Mouse (Mus musculus) heart, embryonic 10.5 days (tissue): Measurements from ENCODE around the gene Zfp595. TPM values are rescaled to one million over a fixed set of nuclear protein-coding genes. Genes with fewer than 3 reads are reported as not detected.
"Not testable (repeated sequence)": the region's sequence is repeated elsewhere in the genome, so short reads cannot be mapped to it uniquely, and the experiment has no call there.

Experiments used
- DNase-seq: peaks from one replicate; pipeline ENCODE4 v3.0.0-alpha.2; 2017; ENCODE audit warnings: low spot score
- H3K27ac ChIP-seq: fragments of 300-500 bp; sonication (generic); 2 replicates; pipeline ENCODE4 v1.5.1; 2016; ENCODE audit warnings: mild to moderate bottlenecking
- H3K27me3 ChIP-seq: fragments of 300-500 bp; sonication (generic); 2 replicates; pipeline ENCODE4 v1.6.1; 2016; ENCODE audit warnings: mild to moderate bottlenecking; ENCODE audit not compliant: poor library complexity, insufficient read depth, severe bottlenecking
- H3K36me3 ChIP-seq: fragments of 300-500 bp; sonication (generic); 2 replicates; pipeline ENCODE4 v1.6.1; 2016; ENCODE audit warnings: mild to moderate bottlenecking, moderate library complexity
- H3K4me1 ChIP-seq: fragments of 300-500 bp; sonication (generic); 2 replicates; pipeline ENCODE4 v1.6.1; 2016; ENCODE audit warnings: mild to moderate bottlenecking
- H3K4me3 ChIP-seq: fragments of 300-500 bp; sonication (generic); 2 replicates; pipeline ENCODE4 v1.5.1; 2016; ENCODE audit warnings: mild to moderate bottlenecking, moderate library complexity
- H3K9me3 ChIP-seq: fragments of 300-500 bp; sonication (generic); 2 replicates; pipeline ENCODE4 v1.6.1; 2016; ENCODE audit warnings: mild to moderate bottlenecking, moderate library complexity
- WGBS: fragments of 180-500 bp; shearing (Covaris S2); methylation state at CpG from one replicate; pipeline ENCODE4 v1.1.7; 2016; 5-methylcytosine and 5-hydroxymethylcytosine counted together
- polyA plus RNA-seq: library from polyadenylated mRNA; unstranded; fragments of >200 nt; fragmentation: Nextera tagmentation; extraction: Ambion mirVana; gene quantifications from 2 replicates; pipeline ENCODE4 v1.2.1, GENCODE M21; 2016

Zfp595 gene
- 1.5 and 2.6 TPM in 2 replicates for polyA plus RNA-seq

- DNase-seq: peak; percentile 91
- WGBS: 17% methylated on average over 17 of the region's 17 CpGs
- Histone ChIP-seq H3K27ac (peak within 1 kb of the TSS; percentile 83), H3K27me3 (no peaks in the 10 kb centered on the region), H3K4me3 (peak within 1 kb of the TSS; percentile 64), H3K4me1 (peaks cover 6% of the 10 kb centered on the region; the same call in 1 of the 2 replicates), H3K9me3 (no peaks in the 10 kb centered on the region), H3K36me3 (no peaks in the 10 kb centered on the region)
These were observed at the start of gene Zfp595 for GRCm38 (mm10) chr13:67332019-67332724. TSS of gene Zfp595 (minus strand) at chr13:67332570.

GRCm38 (mm10) chr13:67376255-67376654 lies 43.9 kb upstream of the Zfp595 start:
- H3K27me3 ChIP-seq, H3K4me1 ChIP-seq, H3K27ac ChIP-seq, H3K9me3 ChIP-seq, H3K36me3 ChIP-seq, H3K4me3 ChIP-seq, DNase-seq: not testable (repeated sequence)
- WGBS: 71% methylated on average over 3 of the region's 3 CpGs

GRCm38 (mm10) chr13:67375050-67375911 lies 42.9 kb upstream of the Zfp595 start, which contains the start of the genes Gm28041 and Zfp456:
TSS of gene Gm28041 (minus strand) at chr13:67375733.
TSS of gene Zfp456 (minus strand) at chr13:67375810.
- not testable (repeated sequence) for H3K9me3 ChIP-seq, H3K36me3 ChIP-seq, H3K4me1 ChIP-seq, H3K27me3 ChIP-seq
- Histone ChIP-seq H3K4me3 (peak within 1 kb of the TSS; percentile 63), H3K27ac (peak within 1 kb of the TSS; percentile 64; the same call in 1 of the 2 replicates)
- DNase-seq: peak; percentile 92
- 10% methylated on average over 14 of the region's 15 CpGs for WGBS

GRCm38 (mm10) chr13:67360131-67360744 lies 27.9 kb upstream of the Zfp595 start, which contains the start of the genes Gm28044 and Zfp953:
TSS of gene Gm28044 (minus strand) at chr13:67360536.
TSS of gene Zfp953 (minus strand) at chr13:67360605.
- peak; percentile 93 for DNase-seq
- no peaks in the 10 kb centered on the region for H3K36me3 ChIP-seq
- H3K27ac ChIP-seq: peak within 1 kb of the TSS; percentile 90
- no peaks in the 10 kb centered on the region for H3K27me3 ChIP-seq
- no peaks in the 10 kb centered on the region; the same call in 1 of the 2 replicates for H3K4me1 ChIP-seq
- H3K4me3 ChIP-seq: peak within 1 kb of the TSS; percentile 79
- H3K9me3 ChIP-seq: no peaks in the 10 kb centered on the region
- WGBS: 0% methylated on average over 15 of the region's 15 CpGs

- H3K27ac ChIP-seq: no peak overlapping the region
- no peak for DNase-seq
- H3K27me3 ChIP-seq: no peaks in the 10 kb centered on the region
- H3K36me3 ChIP-seq: no peaks in the 10 kb centered on the region
- H3K4me3 ChIP-seq: no peak overlapping the region
- no peaks in the 10 kb centered on the region for H3K4me1 ChIP-seq
- no peaks in the 10 kb centered on the region for H3K9me3 ChIP-seq
These were observed 19.5 kb upstream of the Zfp595 start for GRCm38 (mm10) chr13:67351854-67352253.

- H3K4me3 ChIP-seq: no peak overlapping the region
- no peaks in the 10 kb centered on the region for H3K9me3 ChIP-seq
- H3K27me3 ChIP-seq: no peaks in the 10 kb centered on the region
- WGBS: 85% methylated on average over 2 of the region's 2 CpGs
- H3K36me3 ChIP-seq: peaks cover 17% of the 10 kb centered on the region; the same call in 1 of the 2 replicates
- DNase-seq: no peak
- H3K4me1 ChIP-seq: no peaks in the 10 kb centered on the region
- no peak overlapping the region for H3K27ac ChIP-seq
These were observed 11.1 kb upstream of the Zfp595 start for GRCm38 (mm10) chr13:67343422-67343821.

- no peak for DNase-seq
These were observed 507 bp upstream of the Zfp595 start for GRCm38 (mm10) chr13:67332877-67333276.

GRCm38 (mm10) chr13:67306718-67307117 lies 25.7 kb downstream of the Zfp595 start:
- DNase-seq: no peak
- no peaks in the 10 kb centered on the region for H3K9me3 ChIP-seq
- WGBS: 29% methylated on average over 5 of the region's 5 CpGs

More at GRCm38 (mm10) chr13:67332877-67333276, 507 bp upstream of the Zfp595 start:
- Histone ChIP-seq H3K4me1 (peaks cover 6% of the 10 kb centered on the region; the same call in 1 of the 2 replicates), H3K36me3 (no peaks in the 10 kb centered on the region), H3K27ac (peak overlapping the region; percentile 83), H3K9me3 (no peaks in the 10 kb centered on the region), H3K4me3 (peak overlapping the region; percentile 64), H3K27me3 (no peaks in the 10 kb centered on the region)
- 62% methylated on average over 1 of the region's 1 CpGs for WGBS

GRCm38 (mm10) chr13:67305822-67306672 lies 26.3 kb downstream of the Zfp595 start, which contains the start of gene Zfp457:
TSS of gene Zfp457 (minus strand) at chr13:67306485.
- no peaks in the 10 kb centered on the region for H3K9me3 ChIP-seq
- H3K4me1 ChIP-seq: peaks cover 6% of the 10 kb centered on the region; the same call in 1 of the 2 replicates
- WGBS: 9% methylated on average over 16 of the region's 16 CpGs
- DNase-seq: peak; percentile 94
- no peaks in the 10 kb centered on the region for H3K36me3 ChIP-seq
- H3K4me3 ChIP-seq: peak within 1 kb of the TSS; percentile 76
- H3K27ac ChIP-seq: peak within 1 kb of the TSS; percentile 90
- H3K27me3 ChIP-seq: no peaks in the 10 kb centered on the region

More at GRCm38 (mm10) chr13:67306718-67307117, 25.7 kb downstream of the Zfp595 start:
- Histone ChIP-seq H3K4me3 (peak overlapping the region; percentile 76), H3K36me3 (no peaks in the 10 kb centered on the region), H3K27me3 (no peaks in the 10 kb centered on the region), H3K4me1 (peaks cover 6% of the 10 kb centered on the region; the same call in 1 of the 2 replicates), H3K27ac (peak overlapping the region; percentile 90)

- Histone ChIP-seq H3K27me3 (no peaks in the 10 kb centered on the region), H3K4me3 (no peak within 1 kb of the TSS), H3K4me1 (no peaks in the 10 kb centered on the region), H3K9me3 (no peaks in the 10 kb centered on the region), H3K27ac (no peak within 1 kb of the TSS), H3K36me3 (no peaks in the 10 kb centered on the region)
- no peak for DNase-seq
- WGBS: 43% methylated on average over 7 of the region's 7 CpGs
These were observed 54.1 kb downstream of the Zfp595 start, which contains the start of gene Zfp458 for GRCm38 (mm10) chr13:67278314-67278713. TSS of gene Zfp458 (minus strand) at chr13:67278466.

- WGBS: 46% methylated on average over 9 of the region's 9 CpGs
- not testable (repeated sequence) for DNase-seq, H3K27me3 ChIP-seq
These were observed 62.8 kb downstream of the Zfp595 start for GRCm38 (mm10) chr13:67269383-67270065.

More at GRCm38 (mm10) chr13:67269383-67270065, 62.8 kb downstream of the Zfp595 start:
- H3K4me1 ChIP-seq, H3K9me3 ChIP-seq, H3K36me3 ChIP-seq: not testable (repeated sequence)
- Histone ChIP-seq H3K4me3 (peak overlapping the region; percentile 76), H3K27ac (peak overlapping the region; percentile 85; the same call in 1 of the 2 replicates)
